Mouse (Mus musculus) kidney, adult 2 months (tissue): ENCODE data around the gene Skida1. TPM values are rescaled to one million over a fixed set of nuclear protein-coding genes. Genes with fewer than 3 reads are reported as not detected.
"Not testable (repeated sequence)": the region's sequence is repeated elsewhere in the genome, so short reads cannot be mapped to it uniquely, and the experiment has no call there.

ENCODE experiments used
- DNase-seq: peaks from one replicate; pipeline ENCODE4 v3.0.0; 2021
- H3K27ac ChIP-seq: fragments of 200-500 bp; 2 replicates; pipeline ENCODE4 v1.5.1; 2012; ENCODE audit warnings: low read depth, low read length, control low read depth, inconsistent platforms; ENCODE audit not compliant: insufficient read depth
- H3K27me3 ChIP-seq: fragments of 200-500 bp; replicated peaks from 2 replicates; pipeline ENCODE4 v1.6.1; 2012; ENCODE audit warnings: mild to moderate bottlenecking, moderate library complexity, low read length, inconsistent platforms; ENCODE audit not compliant: control insufficient read depth, insufficient read depth
- H3K36me3 ChIP-seq: fragments of 200-500 bp; 2 replicates; pipeline ENCODE4 v1.6.1; 2012; ENCODE audit warnings: mild to moderate bottlenecking, moderate library complexity, low read length, inconsistent platforms; ENCODE audit not compliant: control insufficient read depth, insufficient read depth
- H3K4me1 ChIP-seq: fragments of 200-500 bp; 2 replicates; pipeline ENCODE4 v1.6.1; 2011; ENCODE audit warnings: low read length; ENCODE audit not compliant: control insufficient read depth, insufficient read depth
- H3K4me3 ChIP-seq: fragments of 200-500 bp; 2 replicates; pipeline ENCODE4 v1.5.1; 2011; ENCODE audit warnings: mild to moderate bottlenecking, low read depth, low read length, control low read depth; ENCODE audit not compliant: insufficient read depth
- CTCF ChIP-seq: fragments of 200-500 bp; conservative IDR thresholded peaks from 2 replicates; pipeline ENCODE4 v1.5.1; 2011; ENCODE audit warnings: low read depth, mild to moderate bottlenecking, control low read depth, low read length, moderate library complexity, mixed read lengths; ENCODE audit not compliant: insufficient read depth, insufficient read length
- POLR2A ChIP-seq: fragments of 200-500 bp; IDR thresholded peaks from one replicate; pipeline ENCODE4 v1.6.1; 2011; ENCODE audit warnings: low read depth, low read length, control low read depth
- WGBS: fragments of 180-500 bp; shearing (Covaris S2); methylation state at CpG from one replicate; pipeline ENCODE4 v1.1.7; 2018; 5-methylcytosine and 5-hydroxymethylcytosine counted together
- polyA plus RNA-seq: library from polyadenylated mRNA; depleted of rRNA; stranded (reverse); fragments of >200 nt; gene quantifications from 2 replicates; pipeline ENCODE4 v1.2.3, GENCODE M21; 2012; rRNA removed

Skida1 gene
- polyA plus RNA-seq: 2.4 and 3.7 TPM in 2 replicates

DNA sequence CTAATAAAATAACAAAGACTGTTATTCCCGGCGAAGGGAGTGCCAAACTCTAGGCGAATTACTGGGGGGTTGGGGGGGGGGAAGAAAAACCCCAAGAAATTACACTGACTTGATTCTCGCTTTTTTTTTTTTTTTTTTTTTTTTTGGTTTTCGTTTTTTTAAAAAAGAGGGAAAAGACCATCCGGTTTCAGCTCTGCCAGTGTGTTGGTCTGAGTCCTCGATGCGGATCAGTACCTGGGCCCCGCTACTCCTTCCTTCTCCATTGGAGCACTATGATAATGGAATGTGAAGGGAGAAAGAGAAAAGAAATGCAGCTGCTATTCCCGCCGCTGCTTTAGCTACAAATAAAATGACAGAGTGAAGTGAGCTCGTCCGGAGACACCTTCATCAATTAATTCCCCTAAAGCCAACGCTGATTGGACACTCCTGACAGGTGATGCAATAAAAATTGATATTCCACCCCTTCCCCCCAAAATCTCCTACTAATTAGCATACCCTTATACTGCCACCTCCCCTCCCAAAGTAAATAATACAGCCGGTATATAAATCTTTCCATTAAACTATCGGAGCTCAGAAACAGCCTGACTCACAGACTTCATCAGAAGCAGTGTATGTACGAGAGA, at the start of gene Skida1:
Gene Skida1, minus strand, starts transcription at position 599 of the 623 bp plus-strand sequence.
- DNase-seq: peak; percentile 69
- TF ChIP-seq POLR2A (no peak), CTCF (no peak)
- Histone ChIP-seq H3K4me1 (peaks cover 9% of the 10 kb centered on the region; the same call in 1 of the 2 replicates), H3K27ac (peak within 1 kb of the TSS; percentile 82), H3K27me3 (no peaks in the 10 kb centered on the region), H3K36me3 (no peaks in the 10 kb centered on the region), H3K4me3 (peak within 1 kb of the TSS; percentile 91)
- WGBS: 5% methylated on average over 17 of the region's 17 CpGs

DNA sequence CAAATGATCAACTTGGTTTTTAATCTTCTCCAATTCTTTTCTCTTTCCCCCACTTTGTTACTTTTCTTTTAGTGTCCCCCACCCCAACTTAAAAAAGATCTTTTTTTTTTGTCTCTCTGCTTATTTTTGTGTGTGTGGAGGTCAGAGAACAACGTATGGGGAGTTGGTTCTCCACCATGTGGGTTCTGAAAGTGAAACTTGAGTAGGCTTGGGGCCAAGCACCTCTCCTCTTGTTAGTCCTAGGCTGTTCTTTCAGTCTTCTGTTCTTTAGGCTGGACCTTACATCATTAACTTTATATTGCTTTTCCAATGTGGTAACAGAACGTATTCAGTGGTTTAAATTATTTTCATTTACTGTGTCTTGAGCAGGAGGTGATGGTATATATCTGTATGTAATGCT, 47.0 kb upstream of the Skida1 start:
- Histone ChIP-seq H3K4me1 (no peaks in the 10 kb centered on the region; the same call in 1 of the 2 replicates), H3K27me3 (no peaks in the 10 kb centered on the region), H3K36me3 (no peaks in the 10 kb centered on the region; the same call in 1 of the 2 replicates), H3K4me3 (no peak overlapping the region), H3K27ac (no peak overlapping the region)
- no peak for TF ChIP-seq CTCF
- TF ChIP-seq POLR2A: no peak
- no peak for DNase-seq
- 52% methylated on average over 2 of the region's 2 CpGs for whole genome bisulfite sequencing

GRCm38 (mm10) chr2:18094319-18094718, 45.5 kb upstream of the Skida1 start:
- DNase-seq: peak; percentile 21
- Histone ChIP-seq H3K27me3 (no peaks in the 10 kb centered on the region), H3K4me1 (no peaks in the 10 kb centered on the region; the same call in 1 of the 2 replicates), H3K4me3 (no peak overlapping the region), H3K36me3 (no peaks in the 10 kb centered on the region; the same call in 1 of the 2 replicates), H3K27ac (no peak overlapping the region)
- TF ChIP-seq CTCF (no peak), POLR2A (no peak)

- H3K36me3 ChIP-seq: no peaks in the 10 kb centered on the region; the same call in 1 of the 2 replicates
- TF ChIP-seq POLR2A: no peak
- no peak for TF ChIP-seq CTCF
Measured at GRCm38 (mm10) chr2:18093858-18094257, 45.0 kb upstream of the Skida1 start.

GRCm38 (mm10) chr2:18087695-18088094, 38.8 kb upstream of the Skida1 start:
- not testable (repeated sequence) for DNase-seq, H3K4me3 ChIP-seq, H3K4me1 ChIP-seq, H3K27me3 ChIP-seq, H3K36me3 ChIP-seq, H3K27ac ChIP-seq
- WGBS: 78% methylated on average over 3 of the region's 3 CpGs

More at GRCm38 (mm10) chr2:18093858-18094257, 45.0 kb upstream of the Skida1 start:
- DNase-seq: no peak
- 83% methylated on average over 1 of the region's 1 CpGs for WGBS
- H3K4me3 ChIP-seq: no peak overlapping the region
- H3K27ac ChIP-seq: no peak overlapping the region; the same call in 1 of the 2 replicates
- H3K27me3 ChIP-seq: no peaks in the 10 kb centered on the region
- no peaks in the 10 kb centered on the region; the same call in 1 of the 2 replicates for H3K4me1 ChIP-seq

DNA sequence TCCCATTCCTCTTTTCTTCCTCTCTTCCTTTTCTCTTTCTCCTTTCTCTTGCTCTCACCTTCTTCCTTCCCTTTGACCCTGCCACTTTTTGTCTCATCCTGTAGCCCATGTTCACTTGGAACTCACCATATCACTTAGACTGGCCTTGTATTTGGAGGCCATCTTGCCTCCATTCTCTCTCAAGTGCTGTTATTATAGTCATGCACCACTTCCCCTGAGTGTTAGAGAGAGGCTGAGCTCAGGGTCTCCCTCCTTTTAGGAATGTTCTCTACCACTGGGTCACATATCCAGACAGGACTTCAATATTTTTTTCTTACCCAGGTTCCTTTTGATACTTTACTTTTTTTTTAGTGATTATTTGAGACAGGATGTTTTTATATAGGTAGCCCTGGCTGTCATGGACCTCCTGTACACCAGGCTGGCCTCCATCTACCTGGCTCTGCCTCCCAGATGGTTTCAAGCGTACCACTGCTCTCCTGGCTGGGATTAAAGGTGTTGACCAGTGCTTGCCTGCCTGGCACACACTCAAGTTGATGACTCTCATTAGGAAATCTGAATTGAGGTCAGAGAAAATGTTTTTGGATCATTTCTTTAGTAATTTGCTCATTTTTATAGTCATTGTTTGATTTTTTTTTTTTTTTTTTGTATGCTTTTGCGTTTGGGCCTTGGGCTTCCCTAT, 31.5 kb upstream of the Skida1 start:
- H3K27me3 ChIP-seq: no peaks in the 10 kb centered on the region
- 83% methylated on average over 2 of the region's 2 CpGs for WGBS
- no peak overlapping the region for H3K27ac ChIP-seq
- no peaks in the 10 kb centered on the region; the same call in 1 of the 2 replicates for H3K4me1 ChIP-seq
- DNase-seq: no peak
- TF ChIP-seq POLR2A: no peak
- no peak for TF ChIP-seq CTCF
- peaks cover 6% of the 10 kb centered on the region for H3K36me3 ChIP-seq
- no peak overlapping the region for H3K4me3 ChIP-seq

GRCm38 (mm10) chr2:18071947-18072346, 23.1 kb upstream of the Skida1 start:
- peak; percentile 80 for DNase-seq
- 40% methylated on average over 2 of the region's 2 CpGs for WGBS
- TF ChIP-seq CTCF: no peak
- TF ChIP-seq POLR2A: no peak
- no peak overlapping the region for H3K27ac ChIP-seq
- H3K36me3 ChIP-seq: peaks cover 2% of the 10 kb centered on the region; the same call in 1 of the 2 replicates
- peaks cover 14% of the 10 kb centered on the region for H3K4me1 ChIP-seq
- H3K27me3 ChIP-seq: no peaks in the 10 kb centered on the region
- H3K4me3 ChIP-seq: no peak overlapping the region
